In the genomic region with DNA sequence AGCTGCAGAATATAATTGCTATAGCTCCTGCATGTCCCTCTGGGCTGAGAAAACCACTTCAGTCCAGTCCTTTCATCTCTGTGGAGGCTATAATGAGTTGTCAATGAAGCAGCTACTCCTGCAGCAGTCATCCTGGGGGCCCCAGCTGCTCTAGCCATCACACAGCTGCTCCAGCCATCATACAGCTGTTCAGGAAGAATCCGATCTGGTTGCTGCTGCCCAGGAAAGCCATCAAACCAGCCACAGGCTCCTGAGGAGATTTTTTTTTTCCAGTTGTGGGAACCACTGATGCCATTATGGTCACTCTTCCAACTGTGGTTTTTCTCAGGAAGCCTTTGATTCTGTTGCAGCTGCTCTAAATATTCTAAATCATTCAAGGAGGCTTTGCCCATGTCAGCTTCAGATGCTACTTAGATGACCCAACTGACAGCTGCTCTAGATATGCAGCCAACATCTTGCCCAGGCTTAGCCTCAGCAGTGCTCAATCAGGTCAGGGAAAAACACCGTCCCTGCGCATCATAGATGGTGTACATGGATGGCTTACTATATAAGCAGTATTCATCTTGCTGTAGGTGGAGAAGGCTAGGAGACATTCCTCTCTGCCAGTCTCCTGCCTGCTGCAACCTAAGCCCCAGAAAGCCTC, we compare ENCODE assay signal across 16 mouse cellular contexts.
DNase-seq lines count a peak whose midpoint lies in the region; ATAC-seq lines count a peak whose summit lies in the region.
"Had no signal": no experiment of that assay in that cellular context is flagged by ENCODE, and none has a peak within 500 bp of the region (broad histone marks: within the 10 kb centered on the region; RNA-seq: fewer than 3 reads in every experiment).

No protein-coding gene starts in this region.

- no peaks in the 10 kb centered on the region for H3K27me3 ChIP-seq in neural tube, embryonic 15.5 days (replicated peaks)
- no peaks in the 10 kb centered on the region for H3K27me3 ChIP-seq in embryonic facial prominence, embryonic 14.5 days (replicated peaks; ENCODE audit: control insufficient read depth, insufficient read depth, low read length)
- H3K27me3 ChIP-seq: embryonic facial prominence, embryonic 13.5 days; heart, embryonic 13.5 days had no signal

- DNase-seq in neural tube, embryonic 10.5 days (ENCODE audit: extremely low spot score, low spot score), result peak; percentile 43
- peak; percentile 83 for DNase-seq in embryonic facial prominence, embryonic 14.5 days (ENCODE audit: low spot score)
- peak; percentile 54 for DNase-seq in mesoderm, embryonic 11.5 days (ENCODE audit: low read depth, low spot score)
- no peak for DNase-seq in frontal cortex, postnatal 25 days (ENCODE audit: low spot score in 2 of 2)
- DNase-seq in ovary, postnatal 10 days (ENCODE audit: low spot score), result no peak
- DNase-seq: adrenal gland, postnatal 10 days; cerebellum, postnatal 10 days; heart, postnatal 4 days; layer of hippocampus, postnatal 36 days; liver had no signal

- no peaks in the 10 kb centered on the region for H3K4me1 ChIP-seq in neural tube, embryonic 15.5 days
- H3K4me1 ChIP-seq in embryonic facial prominence, embryonic 14.5 days (ENCODE audit: control insufficient read depth, insufficient read depth, low read length), result no peaks in the 10 kb centered on the region
- H3K4me1 ChIP-seq: embryonic facial prominence, embryonic 13.5 days had no signal

- ATAC-seq in neural tube, embryonic 15.5 days (ENCODE audit: low FRiP score), result no peak
- peak; percentile 87 for ATAC-seq in embryonic facial prominence, embryonic 14.5 days (ENCODE audit: low read depth)
- no peak for ATAC-seq in monocyte, adult 5-6 weeks (replicated peaks; ENCODE audit: insufficient number of reproducible peaks, low FRiP score, low TSS enrichment, poor library complexity, severe bottlenecking)
- ATAC-seq: forebrain, embryonic 14.5 days; lung, postnatal 0 days had no signal

- H3K9ac ChIP-seq in neural tube, embryonic 15.5 days (replicated peaks), result no peak overlapping the region
- H3K9ac ChIP-seq in embryonic facial prominence, embryonic 14.5 days (ENCODE audit: low read depth, low read length), result no peak overlapping the region
- H3K9ac ChIP-seq: embryonic facial prominence, embryonic 13.5 days; heart, embryonic 13.5 days had no signal

- H3K4me3 ChIP-seq in neural tube, embryonic 15.5 days (replicated peaks), result no peak overlapping the region
- H3K4me3 ChIP-seq in embryonic facial prominence, embryonic 14.5 days (ENCODE audit: low read depth, low read length), result no peak overlapping the region
- H3K4me3 ChIP-seq: embryonic facial prominence, embryonic 13.5 days; heart, embryonic 13.5 days had no signal

- WGBS in neural tube, embryonic 15.5 days, result 73% methylated on average over 3 of the region's 3 CpGs
- WGBS in embryonic facial prominence, embryonic 14.5 days, result 53% methylated on average over 3 of the region's 3 CpGs

- H3K27ac ChIP-seq in neural tube, embryonic 15.5 days (replicated peaks), result no peak overlapping the region
- H3K27ac ChIP-seq in embryonic facial prominence, embryonic 14.5 days (replicated peaks; ENCODE audit: low read depth, low read length), result no peak overlapping the region
- H3K27ac ChIP-seq: embryonic facial prominence, embryonic 13.5 days; heart, embryonic 13.5 days had no signal

- no peaks in the 10 kb centered on the region for H3K9me3 ChIP-seq in neural tube, embryonic 15.5 days (replicated peaks)
- H3K9me3 ChIP-seq in embryonic facial prominence, embryonic 14.5 days (ENCODE audit: control insufficient read depth, low read length), result no peaks in the 10 kb centered on the region
- H3K9me3 ChIP-seq: embryonic facial prominence, embryonic 13.5 days; heart, embryonic 13.5 days had no signal

- H3K36me3 ChIP-seq in neural tube, embryonic 15.5 days, result no peaks in the 10 kb centered on the region
- H3K36me3 ChIP-seq in embryonic facial prominence, embryonic 14.5 days (ENCODE audit: control insufficient read depth, insufficient read depth, low read length), result no peaks in the 10 kb centered on the region
- H3K36me3 ChIP-seq: embryonic facial prominence, embryonic 13.5 days; heart, embryonic 13.5 days had no signal

- H3K4me2 ChIP-seq in neural tube, embryonic 15.5 days, result no peak overlapping the region
- no peak overlapping the region for H3K4me2 ChIP-seq in embryonic facial prominence, embryonic 14.5 days (ENCODE audit: low read depth, low read length)
- H3K4me2 ChIP-seq: embryonic facial prominence, embryonic 13.5 days; heart, embryonic 13.5 days had no signal

Comparison
In these comparisons a context has a peak if more than half of its experiments do, and no peak if none do; other contexts are left out.
1. DNase-seq: peak in neural tube, embryonic 10.5 days (single experiment), embryonic facial prominence, embryonic 14.5 days (single experiment) and mesoderm, embryonic 11.5 days (single experiment); none in frontal cortex, postnatal 25 days (0 of 2) and ovary, postnatal 10 days (single experiment).